Mouse (Mus musculus): ENCODE measurements around the gene Btbd7.

GRCm38 (mm10) chr12:102748256-102748655 lies 130.0 kb downstream of the Btbd7 start:
- no peak for TF ChIP-seq GATA1 (IDR thresholded peaks at IDR 0.05; ENCODE audit: borderline replicate concordance, low read length)
- no peak for TF ChIP-seq FLI1 (IDR thresholded peaks at IDR 0.05; ENCODE audit: low read length)
